Mouse (Mus musculus) G1E (cell line): ENCODE measurements around the gene Gart.

ENCODE experiments used
- CTCF ChIP-seq: IDR thresholded peaks from 2 replicates; pipeline ENCODE4 v1.5.1; 2012; ENCODE audit warnings: low read depth, low read length, inconsistent platforms, mixed read lengths
- GATA1 ChIP-seq: IDR thresholded peaks from 2 replicates; pipeline ENCODE4 v1.6.1; 2012; ENCODE audit warnings: borderline replicate concordance, low read length, inconsistent platforms, mixed read lengths
- GATA2 ChIP-seq: IDR thresholded peaks from 2 replicates; pipeline ENCODE4 v1.6.1; 2012; ENCODE audit warnings: low read depth, low read length, inconsistent platforms, borderline replicate concordance

DNA sequence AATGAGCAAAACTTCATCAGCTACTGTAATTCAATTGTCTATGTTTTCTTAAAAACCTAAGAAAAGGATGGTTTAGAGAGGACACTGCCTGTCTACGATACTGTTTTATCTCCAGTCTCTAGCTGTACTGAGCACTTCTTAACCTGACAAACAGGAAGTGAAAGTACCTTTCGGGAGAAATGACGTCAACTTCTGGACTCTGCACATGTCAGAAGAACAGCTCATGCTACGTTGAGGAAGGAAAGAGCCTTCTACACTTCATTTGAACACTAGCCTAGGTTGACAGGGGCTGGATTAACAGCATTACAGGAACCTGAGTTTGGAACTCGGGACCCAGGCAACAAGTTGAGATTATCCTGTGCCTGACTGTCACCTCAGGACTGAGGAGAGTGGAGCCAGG is 38.8 kb upstream of the Gart start:
- TF ChIP-seq GATA1 (no peak), CTCF (no peak), GATA2 (no peak)
